Mouse (Mus musculus) bone marrow macrophage, adult 2 months (primary cell): ENCODE data around the gene Zdhhc19. TPM values are rescaled to one million over a fixed set of nuclear protein-coding genes. Genes with fewer than 3 reads are reported as not detected.
"Not testable (repeated sequence)": the region's sequence is repeated elsewhere in the genome, so short reads cannot be mapped to it uniquely, and the experiment has no call there.

Source experiments
- H3K27ac ChIP-seq: 2 replicates; pipeline ENCODE4 v1.5.1; 2012; ENCODE audit warnings: low read depth, low read length; ENCODE audit not compliant: insufficient read depth
- H3K4me1 ChIP-seq: 2 replicates; pipeline ENCODE4 v1.6.1; 2012; ENCODE audit warnings: low read length; ENCODE audit not compliant: control insufficient read depth, insufficient read depth
- H3K4me3 ChIP-seq: 2 replicates; pipeline ENCODE4 v1.5.1; 2012; ENCODE audit warnings: mild to moderate bottlenecking, low read length, moderate library complexity; ENCODE audit not compliant: insufficient read depth
- CTCF ChIP-seq: IDR thresholded peaks from 2 replicates; pipeline ENCODE4 v1.5.1; 2012; ENCODE audit warnings: low read depth, mild to moderate bottlenecking, low read length, moderate library complexity
- POLR2A ChIP-seq: IDR thresholded peaks from 2 replicates; pipeline ENCODE4 v1.6.1; 2012; ENCODE audit warnings: mild to moderate bottlenecking, low read depth, low read length, borderline replicate concordance
- polyA plus RNA-seq: library from polyadenylated mRNA; stranded (reverse); fragments of >200 nt; gene quantifications from 2 replicates; pipeline ENCODE4 v1.2.4, GENCODE M21; 2012; ENCODE audit not compliant: missing spikeins, insufficient read depth, insufficient read length

Zdhhc19 gene
- polyA plus RNA-seq, 1 experiment, result not detected

- Histone ChIP-seq H3K4me3 (no peak overlapping the region), H3K4me1 (no peaks in the 10 kb centered on the region), H3K27ac (no peak overlapping the region)
- TF ChIP-seq POLR2A (no peak), CTCF (no peak)
Measured at GRCm38 (mm10) chr16:32486046-32486445, 10.0 kb upstream of the Zdhhc19 start.

GRCm38 (mm10) chr16:32487234-32488111 lies 8.6 kb upstream of the Zdhhc19 start, which contains the start of gene Slc51a:
Slc51a (minus strand) TSS chr16:32487879.
- Histone ChIP-seq H3K4me1 (no peaks in the 10 kb centered on the region), H3K27ac (no peak within 1 kb of the TSS), H3K4me3 (no peak within 1 kb of the TSS)
- TF ChIP-seq CTCF (no peak), POLR2A (no peak)

GRCm38 (mm10) chr16:32488939-32489338 lies 7.1 kb upstream of the Zdhhc19 start:
- no peak for TF ChIP-seq POLR2A
- no peak for TF ChIP-seq CTCF

GRCm38 (mm10) chr16:32494371-32494770 lies 1.7 kb upstream of the Zdhhc19 start:
- H3K4me1 ChIP-seq, H3K4me3 ChIP-seq, H3K27ac ChIP-seq: not testable (repeated sequence)

More at GRCm38 (mm10) chr16:32488939-32489338, 7.1 kb upstream of the Zdhhc19 start:
- Histone ChIP-seq H3K4me1 (no peaks in the 10 kb centered on the region), H3K4me3 (no peak overlapping the region), H3K27ac (no peak overlapping the region)

GRCm38 (mm10) chr16:32498996-32499395 lies 2.9 kb downstream of the Zdhhc19 start:
- TF ChIP-seq CTCF, result no peak
- TF ChIP-seq POLR2A, result no peak
- Histone ChIP-seq H3K4me1 (peaks cover 2% of the 10 kb centered on the region), H3K4me3 (no peak overlapping the region), H3K27ac (no peak overlapping the region)

- Histone ChIP-seq H3K4me3 (no peak overlapping the region), H3K27ac (no peak overlapping the region), H3K4me1 (peaks cover 2% of the 10 kb centered on the region)
- TF ChIP-seq CTCF (peak; percentile 82), POLR2A (no peak)
Measured at GRCm38 (mm10) chr16:32499430-32500037, 3.5 kb downstream of the Zdhhc19 start.

- H3K4me3 ChIP-seq, result no peak overlapping the region
- no peak overlapping the region for H3K27ac ChIP-seq
- TF ChIP-seq CTCF (no peak), POLR2A (no peak)
- H3K4me1 ChIP-seq, result peaks cover 2% of the 10 kb centered on the region
Measured at GRCm38 (mm10) chr16:32501459-32501858, 5.4 kb downstream of the Zdhhc19 start.

GRCm38 (mm10) chr16:32502621-32503335 lies 6.7 kb downstream of the Zdhhc19 start:
- Histone ChIP-seq H3K27ac (no peak overlapping the region), H3K4me3 (no peak overlapping the region), H3K4me1 (peaks cover 2% of the 10 kb centered on the region)
- TF ChIP-seq CTCF, result no peak
- TF ChIP-seq POLR2A, result no peak

- TF ChIP-seq CTCF, result no peak
- TF ChIP-seq POLR2A, result no peak
- Histone ChIP-seq H3K4me1 (peaks cover 2% of the 10 kb centered on the region), H3K27ac (no peak overlapping the region), H3K4me3 (no peak overlapping the region)
Measured at GRCm38 (mm10) chr16:32503633-32504032, 7.6 kb downstream of the Zdhhc19 start.
